Mouse (Mus musculus) ES-Bruce4 (cell line): ENCODE measurements around the gene Nhlrc4.

Experiments
- CTCF ChIP-seq: IDR thresholded peaks from one replicate; pipeline ENCODE4 v1.8.1; 2011; ENCODE audit warnings: low read depth, low read length
- EP300 ChIP-seq: IDR thresholded peaks from 2 replicates; pipeline ENCODE4 v1.6.1; 2011; ENCODE audit warnings: low read depth, low read length; ENCODE audit not compliant: insufficient read depth

DNA sequence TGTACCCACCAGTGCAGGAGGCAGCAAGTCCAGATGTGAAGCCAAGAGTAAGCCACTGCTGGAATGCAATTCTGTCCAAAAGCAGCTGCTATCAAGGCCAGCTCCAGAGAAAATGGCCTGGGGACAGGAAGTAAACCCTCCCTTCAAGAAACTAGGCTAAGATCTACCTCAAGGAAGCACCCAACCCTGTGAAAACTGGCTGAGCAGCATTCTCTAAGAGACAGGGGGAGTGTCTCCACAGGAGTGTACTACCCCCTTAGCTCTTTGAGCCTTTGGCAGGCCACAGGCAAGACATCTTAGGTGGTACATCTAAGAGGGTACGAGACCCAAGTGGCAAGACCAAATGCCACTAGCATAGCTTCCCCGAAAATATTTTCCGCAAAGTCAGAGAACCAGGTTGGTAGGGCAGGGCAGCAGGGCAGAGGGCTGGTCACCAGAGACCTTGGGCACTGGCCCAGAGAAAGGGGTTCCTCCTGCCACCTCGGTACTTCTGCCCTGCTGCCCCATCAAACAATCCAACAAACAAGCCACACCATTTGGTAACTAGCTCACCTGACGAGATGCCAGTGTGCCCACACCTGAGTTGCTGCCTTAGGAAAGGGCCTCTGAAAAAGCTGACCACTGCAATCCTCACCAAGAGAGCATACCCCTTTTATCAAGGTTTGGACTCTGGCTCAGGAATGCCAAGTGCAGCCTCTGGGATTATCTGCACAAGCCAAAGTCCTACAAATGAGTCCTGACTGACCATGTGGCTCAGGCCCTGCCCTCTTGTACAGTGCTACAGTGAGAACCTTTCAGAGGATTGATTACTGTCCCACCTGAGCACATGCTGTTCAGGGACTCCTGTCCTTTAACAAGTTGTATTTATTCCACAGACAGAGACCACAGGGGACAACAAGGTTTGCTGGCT lies 35.3 kb upstream of the Nhlrc4 start:
- TF ChIP-seq CTCF: no peak
- no peak for TF ChIP-seq EP300
